Mouse (Mus musculus): Measurements from ENCODE around the gene Fgf13.

Gene Fgf13

GRCm38 (mm10) chrX:59567695-59568431 is at the start of gene Fgf13:
Fgf13 (minus strand) TSS chrX:59568071.
- DNase-seq (ENCODE audit: low read depth) = no peak

- DNase-seq (ENCODE audit: low read depth) = no peak
Measured at GRCm38 (mm10) chrX:59606535-59606934, 38.7 kb upstream of the Fgf13 start.

- no peak for DNase-seq (ENCODE audit: low read depth)
Measured at GRCm38 (mm10) chrX:59589050-59589449, 21.2 kb upstream of the Fgf13 start.

GRCm38 (mm10) chrX:59585508-59586186 is 17.8 kb upstream of the Fgf13 start:
- no peak for DNase-seq (ENCODE audit: low read depth)

- DNase-seq (ENCODE audit: low read depth) = no peak
Measured at GRCm38 (mm10) chrX:59584034-59584433, 16.2 kb upstream of the Fgf13 start.

- DNase-seq (ENCODE audit: low read depth) = no peak
Measured at GRCm38 (mm10) chrX:59566826-59567694, 811 bp downstream of the Fgf13 start.

- no peak for DNase-seq (ENCODE audit: low read depth)
Measured at GRCm38 (mm10) chrX:59566017-59566679, 1.7 kb downstream of the Fgf13 start.

GRCm38 (mm10) chrX:59547931-59548330 is 19.9 kb downstream of the Fgf13 start:
- DNase-seq (ENCODE audit: low read depth) = no peak

- DNase-seq (ENCODE audit: low read depth) = no peak
Measured at GRCm38 (mm10) chrX:59508273-59508672, 59.6 kb downstream of the Fgf13 start.

GRCm38 (mm10) chrX:59493388-59493787 is 74.5 kb downstream of the Fgf13 start:
- DNase-seq (ENCODE audit: low read depth) = no peak

GRCm38 (mm10) chrX:59485426-59485825 is 82.4 kb downstream of the Fgf13 start:
- no peak for DNase-seq (ENCODE audit: low read depth)

- no peak for DNase-seq (ENCODE audit: low read depth)
Measured at GRCm38 (mm10) chrX:59402596-59403285, 165.1 kb downstream of the Fgf13 start.

GRCm38 (mm10) chrX:59290916-59291411 is 276.9 kb downstream of the Fgf13 start:
- DNase-seq (ENCODE audit: low read depth) = no peak

GRCm38 (mm10) chrX:59251576-59251975 is 316.3 kb downstream of the Fgf13 start:
- no peak for DNase-seq (ENCODE audit: low read depth)

- no peak for DNase-seq (ENCODE audit: low read depth)
Measured at GRCm38 (mm10) chrX:59243752-59244151, 324.1 kb downstream of the Fgf13 start.

GRCm38 (mm10) chrX:59243176-59243575 is 324.7 kb downstream of the Fgf13 start:
- no peak for DNase-seq (ENCODE audit: low read depth)

GRCm38 (mm10) chrX:59241460-59241747 is 326.5 kb downstream of the Fgf13 start:
- no peak for DNase-seq (ENCODE audit: low read depth)

GRCm38 (mm10) chrX:59240683-59241459 is 327.0 kb downstream of the Fgf13 start:
- DNase-seq (ENCODE audit: low read depth) = no peak

GRCm38 (mm10) chrX:59220675-59221074 is 347.2 kb downstream of the Fgf13 start:
- no peak for DNase-seq (ENCODE audit: low read depth)

GRCm38 (mm10) chrX:59201146-59201545 is 366.7 kb downstream of the Fgf13 start:
- no peak for DNase-seq (ENCODE audit: low read depth)

- DNase-seq (ENCODE audit: low read depth) = no peak
Measured at GRCm38 (mm10) chrX:59194149-59194548, 373.7 kb downstream of the Fgf13 start.

Data from c-Kit-positive CD71-negative TER-119-negative erythroid progenitor cells, embryonic 14.5 days (primary cell).